Mouse (Mus musculus): ENCODE data around the gene Gm21836. TPM values are rescaled to one million over a fixed set of nuclear protein-coding genes. Genes with fewer than 3 reads are reported as not detected.
"Not testable (repeated sequence)": the region's sequence is repeated elsewhere in the genome, so short reads cannot be mapped to it uniquely, and the experiment has no call there.

Gm21836 gene
- polyA plus RNA-seq (2012; rRNA removed), result not detected in 2 replicates

GRCm38 (mm10) chr9:124493693-124494092 lies at the start of gene Gm21836:
Gm21836 (minus strand) TSS chr9:124493793.
- not testable (repeated sequence) for H3K27me3 ChIP-seq (ENCODE audit: control insufficient read depth, insufficient read depth, low read length); H3K36me3 ChIP-seq (ENCODE audit: control insufficient read depth, insufficient read depth, low read length); H3K27ac ChIP-seq (ENCODE audit: control insufficient read depth, insufficient read depth, low read depth, low read length); H3K4me3 ChIP-seq (ENCODE audit: control insufficient read depth, low read depth, low read length); H3K4me1 ChIP-seq (ENCODE audit: control insufficient read depth, insufficient read depth, low read length)

GRCm38 (mm10) chr9:124480361-124480980 lies 13.1 kb downstream of the Gm21836 start:
- not testable (repeated sequence) for H3K27me3 ChIP-seq (ENCODE audit: control insufficient read depth, insufficient read depth, low read length); H3K36me3 ChIP-seq (ENCODE audit: control insufficient read depth, insufficient read depth, low read length); H3K27ac ChIP-seq (ENCODE audit: control insufficient read depth, insufficient read depth, low read depth, low read length); H3K4me1 ChIP-seq (ENCODE audit: control insufficient read depth, insufficient read depth, low read length); H3K4me3 ChIP-seq (ENCODE audit: control insufficient read depth, low read depth, low read length)

- Histone ChIP-seq H3K4me3 (ENCODE audit: control insufficient read depth, low read depth, low read length) (no peak overlapping the region), H3K27ac (ENCODE audit: control insufficient read depth, insufficient read depth, low read depth, low read length) (no peak overlapping the region), H3K36me3 (ENCODE audit: control insufficient read depth, insufficient read depth, low read length) (no peaks in the 10 kb centered on the region), H3K4me1 (ENCODE audit: control insufficient read depth, insufficient read depth, low read length) (peaks cover 2% of the 10 kb centered on the region; the same call in 1 of the 2 replicates), H3K27me3 (ENCODE audit: control insufficient read depth, insufficient read depth, low read length) (no peaks in the 10 kb centered on the region)
- TF ChIP-seq CTCF (IDR thresholded peaks at IDR 0.05; ENCODE audit: control insufficient read depth, insufficient read depth, insufficient replicate concordance, low read depth, low read length), result no peak
- TF ChIP-seq POLR2A (IDR thresholded peaks at IDR 0.05; ENCODE audit: control insufficient read depth, low read depth, low read length), result no peak
Measured at GRCm38 (mm10) chr9:124478081-124478480, 15.5 kb downstream of the Gm21836 start.

- peak within 1 kb of the TSS; percentile 43; the same call in 1 of the 2 replicates for H3K27ac ChIP-seq (ENCODE audit: control insufficient read depth, insufficient read depth, low read depth, low read length)
- TF ChIP-seq POLR2A (IDR thresholded peaks at IDR 0.05; ENCODE audit: control insufficient read depth, low read depth, low read length) (no peak), CTCF (IDR thresholded peaks at IDR 0.05; ENCODE audit: control insufficient read depth, insufficient read depth, insufficient replicate concordance, low read depth, low read length) (no peak)
- no peaks in the 10 kb centered on the region for H3K27me3 ChIP-seq (ENCODE audit: control insufficient read depth, insufficient read depth, low read length)
- peak within 1 kb of the TSS; percentile 74 for H3K4me3 ChIP-seq (ENCODE audit: control insufficient read depth, low read depth, low read length)
- H3K4me1 ChIP-seq (ENCODE audit: control insufficient read depth, insufficient read depth, low read length), result peaks cover 2% of the 10 kb centered on the region; the same call in 1 of the 2 replicates
- no peaks in the 10 kb centered on the region for H3K36me3 ChIP-seq (ENCODE audit: control insufficient read depth, insufficient read depth, low read length)
Measured at GRCm38 (mm10) chr9:124476096-124476902, 17.3 kb downstream of the Gm21836 start, which contains the start of gene Ppp2r3d. Ppp2r3d (minus strand) TSS chr9:124476898.

- Histone ChIP-seq H3K27ac (ENCODE audit: control insufficient read depth, insufficient read depth, low read depth, low read length) (no peak overlapping the region), H3K4me3 (ENCODE audit: control insufficient read depth, low read depth, low read length) (peak overlapping the region; percentile 54)
- TF ChIP-seq POLR2A (IDR thresholded peaks at IDR 0.05; ENCODE audit: control insufficient read depth, low read depth, low read length) (peak; percentile 17; the same call in 1 of the 2 replicates), CTCF (IDR thresholded peaks at IDR 0.05; ENCODE audit: control insufficient read depth, insufficient read depth, insufficient replicate concordance, low read depth, low read length) (peak; percentile 42; the same call in 1 of the 2 replicates)
Measured at GRCm38 (mm10) chr9:124475689-124476088, 17.9 kb downstream of the Gm21836 start.

GRCm38 (mm10) chr9:124456572-124456971 lies 37.0 kb downstream of the Gm21836 start:
- Histone ChIP-seq H3K27ac (ENCODE audit: control insufficient read depth, insufficient read depth, low read depth, low read length) (no peak overlapping the region), H3K36me3 (ENCODE audit: control insufficient read depth, insufficient read depth, low read length) (no peaks in the 10 kb centered on the region), H3K4me1 (ENCODE audit: control insufficient read depth, insufficient read depth, low read length) (no peaks in the 10 kb centered on the region), H3K27me3 (ENCODE audit: control insufficient read depth, insufficient read depth, low read length) (no peaks in the 10 kb centered on the region), H3K4me3 (ENCODE audit: control insufficient read depth, low read depth, low read length) (no peak overlapping the region)
- TF ChIP-seq CTCF (IDR thresholded peaks at IDR 0.05; ENCODE audit: control insufficient read depth, insufficient read depth, insufficient replicate concordance, low read depth, low read length), result no peak
- no peak for TF ChIP-seq POLR2A (IDR thresholded peaks at IDR 0.05; ENCODE audit: control insufficient read depth, low read depth, low read length)

More at GRCm38 (mm10) chr9:124475689-124476088, 17.9 kb downstream of the Gm21836 start:
- Histone ChIP-seq H3K4me1 (ENCODE audit: control insufficient read depth, insufficient read depth, low read length) (peaks cover 2% of the 10 kb centered on the region; the same call in 1 of the 2 replicates), H3K36me3 (ENCODE audit: control insufficient read depth, insufficient read depth, low read length) (no peaks in the 10 kb centered on the region), H3K27me3 (ENCODE audit: control insufficient read depth, insufficient read depth, low read length) (no peaks in the 10 kb centered on the region)

Other genes starting within 250 kb of the Gm21836 start
- 0.29 and 0.41 TPM in 2 replicates for gene 2010315B03Rik, start 181.1 kb downstream of the Gm21836 start, polyA plus RNA-seq (2012; rRNA removed)
- 117 TPM in 2 replicates for gene Ppp2r3d, start 16.9 kb downstream of the Gm21836 start, polyA plus RNA-seq (2012; rRNA removed)

Data from testis, adult 2 months (tissue).